Mouse (Mus musculus) ES-E14 (cell line): ENCODE measurements around the gene Rex1bd.

Experiments
- CHD2 ChIP-seq: IDR thresholded peaks from 2 replicates; pipeline ENCODE4 v1.6.1; 2014; ENCODE audit warnings: mild to moderate bottlenecking, low read depth, low read length, inconsistent platforms
- HCFC1 ChIP-seq: IDR thresholded peaks from 2 replicates; pipeline ENCODE4 v1.6.1; 2012; ENCODE audit warnings: low read length, inconsistent platforms, borderline replicate concordance; ENCODE audit not compliant: insufficient read depth
- MAFK ChIP-seq: IDR thresholded peaks from 2 replicates; pipeline ENCODE4 v1.6.1; 2014; ENCODE audit warnings: mild to moderate bottlenecking, low read depth, low read length, inconsistent platforms; ENCODE audit not compliant: insufficient read depth
- ZNF384 ChIP-seq: IDR thresholded peaks from 2 replicates; pipeline ENCODE4 v1.6.1; 2012; ENCODE audit warnings: low read depth, low read length, inconsistent platforms

GRCm38 (mm10) chr8:70504291-70504716, 2.2 kb downstream of the Rex1bd start:
- TF ChIP-seq CHD2, result no peak
- TF ChIP-seq HCFC1, result no peak
- TF ChIP-seq MAFK, result no peak
- no peak for TF ChIP-seq ZNF384
